Mouse (Mus musculus) intestine, embryonic 15.5 days (tissue): ENCODE measurements around the gene Nos3. TPM values are rescaled to one million over a fixed set of nuclear protein-coding genes. Genes with fewer than 3 reads are reported as not detected.

ENCODE experiments used
- ATAC-seq: fragments of 200-750 bp; cut with Nextera tagmentation; 2 replicates; pipeline ENCODE4 v1.8.0; 2017; ENCODE audit warnings: moderate TSS enrichment, moderate library complexity
- H3K27ac ChIP-seq: fragments of 300-500 bp; sonication (generic); 2 replicates; pipeline ENCODE4 v1.5.1; 2015; ENCODE audit warnings: mild to moderate bottlenecking, inconsistent platforms
- H3K27me3 ChIP-seq: fragments of 300-500 bp; sonication (generic); replicated peaks from 2 replicates; pipeline ENCODE4 v1.6.1; 2015; ENCODE audit warnings: inconsistent platforms
- H3K36me3 ChIP-seq: fragments of 300-500 bp; sonication (generic); 2 replicates; pipeline ENCODE4 v1.6.1; 2015; ENCODE audit warnings: inconsistent platforms
- H3K4me1 ChIP-seq: fragments of 300-500 bp; sonication (generic); replicated peaks from 2 replicates; pipeline ENCODE4 v1.6.1; 2015; ENCODE audit warnings: inconsistent platforms
- H3K4me2 ChIP-seq: fragments of 300-500 bp; sonication (generic); replicated peaks from 2 replicates; pipeline ENCODE4 v1.6.1; 2015; ENCODE audit warnings: mild to moderate bottlenecking, inconsistent platforms
- H3K4me3 ChIP-seq: fragments of 300-500 bp; sonication (generic); replicated peaks from 2 replicates; pipeline ENCODE4 v1.5.1; 2015; ENCODE audit warnings: inconsistent platforms
- H3K9ac ChIP-seq: fragments of 300-500 bp; sonication (generic); 2 replicates; pipeline ENCODE4 v1.6.1; 2015; ENCODE audit warnings: inconsistent platforms
- H3K9me3 ChIP-seq: fragments of 300-500 bp; sonication (generic); 2 replicates; pipeline ENCODE4 v1.6.1; 2016; ENCODE audit warnings: inconsistent platforms
- WGBS: fragments of 180-500 bp; shearing (Covaris S2); methylation state at CpG from one replicate; pipeline ENCODE4 v1.1.7; 2015; 5-methylcytosine and 5-hydroxymethylcytosine counted together
- polyA plus RNA-seq: library from polyadenylated mRNA; unstranded; fragments of >200 nt; fragmentation: Nextera tagmentation; extraction: Ambion mirVana; gene quantifications from 2 replicates; pipeline ENCODE4 v1.2.1, GENCODE M21; 2015

Gene Nos3
- polyA plus RNA-seq, 1 experiment from 2014 or later, result 7.9 TPM

GRCm38 (mm10) chr5:24412063-24412462, 47.5 kb downstream of the Nos3 start:
- Histone ChIP-seq H3K9ac (no peak overlapping the region), H3K4me2 (no peak overlapping the region), H3K27me3 (no peaks in the 10 kb centered on the region), H3K36me3 (peaks cover 8% of the 10 kb centered on the region), H3K4me3 (no peak overlapping the region), H3K4me1 (peaks cover 14% of the 10 kb centered on the region), H3K27ac (no peak overlapping the region), H3K9me3 (no peaks in the 10 kb centered on the region)
- 57% methylated on average over 2 of the region's 2 CpGs for WGBS
- ATAC-seq, result no peak

- WGBS, result 35% methylated on average over 11 of the region's 11 CpGs
- ATAC-seq, result peak; percentile 60
- no peaks in the 10 kb centered on the region for H3K9me3 ChIP-seq
- H3K4me2 ChIP-seq, result 0 out of 2 replicates have a peak within 1 kb of the TSS, but pooled peaks have one; percentile 12
- H3K4me1 ChIP-seq, result peaks cover 14% of the 10 kb centered on the region
- H3K4me3 ChIP-seq, result no peak within 1 kb of the TSS
- H3K27ac ChIP-seq, result no peak within 1 kb of the TSS
- H3K36me3 ChIP-seq, result peaks cover 4% of the 10 kb centered on the region
- no peaks in the 10 kb centered on the region for H3K27me3 ChIP-seq
- H3K9ac ChIP-seq, result no peak within 1 kb of the TSS
Measured at GRCm38 (mm10) chr5:24413042-24413693, 48.6 kb downstream of the Nos3 start, which contains the start of gene Asic3. TSS of gene Asic3 (plus strand) at chr5:24413392.

GRCm38 (mm10) chr5:24413938-24414337, 49.3 kb downstream of the Nos3 start:
- H3K4me1 ChIP-seq, result peaks cover 14% of the 10 kb centered on the region
- ATAC-seq, result no peak
- no peaks in the 10 kb centered on the region for H3K36me3 ChIP-seq
- H3K27me3 ChIP-seq, result no peaks in the 10 kb centered on the region
- no peaks in the 10 kb centered on the region for H3K9me3 ChIP-seq
- H3K9ac ChIP-seq, result no peak overlapping the region
- H3K27ac ChIP-seq, result no peak overlapping the region
- H3K4me2 ChIP-seq, result 0 out of 2 replicates have a peak overlapping the region, but pooled peaks have one; percentile 12
- WGBS, result 84% methylated on average over 13 of the region's 13 CpGs
- H3K4me3 ChIP-seq, result no peak overlapping the region

- Histone ChIP-seq H3K4me2 (peak overlapping the region; percentile 25; the same call in 1 of the 2 replicates), H3K36me3 (no peaks in the 10 kb centered on the region), H3K27ac (no peak overlapping the region), H3K9me3 (no peaks in the 10 kb centered on the region), H3K9ac (no peak overlapping the region), H3K27me3 (no peaks in the 10 kb centered on the region), H3K4me1 (peaks cover 14% of the 10 kb centered on the region), H3K4me3 (no peak overlapping the region)
- peak; percentile 72 for ATAC-seq
- 3% methylated on average over 21 of the region's 21 CpGs for WGBS
Measured at GRCm38 (mm10) chr5:24416222-24416736, 51.7 kb downstream of the Nos3 start.

GRCm38 (mm10) chr5:24417587-24417986, 53.0 kb downstream of the Nos3 start:
- no peak overlapping the region for H3K4me3 ChIP-seq
- no peak for ATAC-seq
- H3K9ac ChIP-seq, result no peak overlapping the region
- no peak overlapping the region for H3K27ac ChIP-seq
- H3K27me3 ChIP-seq, result no peaks in the 10 kb centered on the region
- no peak overlapping the region for H3K4me2 ChIP-seq
- H3K36me3 ChIP-seq, result no peaks in the 10 kb centered on the region
- WGBS, result 87% methylated on average over 10 of the region's 10 CpGs
- H3K9me3 ChIP-seq, result no peaks in the 10 kb centered on the region
- H3K4me1 ChIP-seq, result peaks cover 16% of the 10 kb centered on the region

- 88% methylated on average over 9 of the region's 9 CpGs for WGBS
- H3K9ac ChIP-seq, result no peak overlapping the region
Measured at GRCm38 (mm10) chr5:24420381-24420780, 55.8 kb downstream of the Nos3 start.

GRCm38 (mm10) chr5:24423129-24424003, 58.8 kb downstream of the Nos3 start, which contains the start of the genes Cdk5 and Slc4a2:
TSS of gene Cdk5 (minus strand) at chr5:24423530.
TSS of gene Slc4a2 (plus strand) at chr5:24423837.
- peak within 1 kb of the TSS; percentile 62 for H3K4me3 ChIP-seq
- ATAC-seq, result peak; percentile 91
- peak within 1 kb of the TSS; percentile 90 for H3K27ac ChIP-seq
- 0% methylated on average over 46 of the region's 46 CpGs for WGBS
- H3K27me3 ChIP-seq, result no peaks in the 10 kb centered on the region
- H3K9me3 ChIP-seq, result no peaks in the 10 kb centered on the region
- no peaks in the 10 kb centered on the region for H3K36me3 ChIP-seq
- peak within 1 kb of the TSS; percentile 81 for H3K4me2 ChIP-seq
- peak within 1 kb of the TSS; percentile 66 for H3K9ac ChIP-seq
- peaks cover 33% of the 10 kb centered on the region for H3K4me1 ChIP-seq

More at GRCm38 (mm10) chr5:24420381-24420780, 55.8 kb downstream of the Nos3 start:
- no peak overlapping the region for H3K4me2 ChIP-seq
- peaks cover 22% of the 10 kb centered on the region for H3K4me1 ChIP-seq
- no peaks in the 10 kb centered on the region for H3K27me3 ChIP-seq
- H3K9me3 ChIP-seq, result no peaks in the 10 kb centered on the region
- no peak overlapping the region for H3K4me3 ChIP-seq
- ATAC-seq, result no peak
- H3K36me3 ChIP-seq, result no peaks in the 10 kb centered on the region
- no peak overlapping the region for H3K27ac ChIP-seq

GRCm38 (mm10) chr5:24424004-24424781, 59.6 kb downstream of the Nos3 start:
- Histone ChIP-seq H3K9ac (peak overlapping the region; percentile 57), H3K4me2 (peak overlapping the region; percentile 81), H3K27ac (peak overlapping the region; percentile 90), H3K27me3 (no peaks in the 10 kb centered on the region), H3K4me1 (peaks cover 38% of the 10 kb centered on the region), H3K36me3 (0 out of 2 replicates have a peak, but pooled peaks cover under 1% of the 10 kb centered on the region), H3K4me3 (peak overlapping the region; percentile 62), H3K9me3 (no peaks in the 10 kb centered on the region)
- no peak for ATAC-seq
- WGBS, result 10% methylated on average over 21 of the region's 21 CpGs

- peak overlapping the region; percentile 81 for H3K4me2 ChIP-seq
- H3K4me1 ChIP-seq, result peaks cover 38% of the 10 kb centered on the region
- H3K4me3 ChIP-seq, result peak overlapping the region; percentile 62
- peaks cover 8% of the 10 kb centered on the region for H3K36me3 ChIP-seq
- H3K9ac ChIP-seq, result peak overlapping the region; percentile 57
- H3K27ac ChIP-seq, result peak overlapping the region; percentile 90
- H3K9me3 ChIP-seq, result no peaks in the 10 kb centered on the region
- ATAC-seq, result peak; percentile 43
- WGBS, result under 1% methylated on average over 60 of the region's 60 CpGs
- H3K27me3 ChIP-seq, result no peaks in the 10 kb centered on the region
Measured at GRCm38 (mm10) chr5:24424861-24425411, 60.3 kb downstream of the Nos3 start.

GRCm38 (mm10) chr5:24425421-24426036, 60.9 kb downstream of the Nos3 start:
- H3K27ac ChIP-seq, result peak overlapping the region; percentile 90
- no peaks in the 10 kb centered on the region for H3K27me3 ChIP-seq
- peaks cover 38% of the 10 kb centered on the region for H3K4me1 ChIP-seq
- ATAC-seq, result 0 out of 2 replicates have a peak, but pooled peaks have one; percentile 2
- H3K4me2 ChIP-seq, result peak overlapping the region; percentile 81
- H3K9me3 ChIP-seq, result no peaks in the 10 kb centered on the region
- H3K4me3 ChIP-seq, result peak overlapping the region; percentile 62
- H3K9ac ChIP-seq, result peak overlapping the region; percentile 57
- peaks cover 13% of the 10 kb centered on the region for H3K36me3 ChIP-seq
- WGBS, result under 1% methylated on average over 29 of the region's 30 CpGs

- peak overlapping the region; percentile 90 for H3K27ac ChIP-seq
- H3K27me3 ChIP-seq, result no peaks in the 10 kb centered on the region
- no peak for ATAC-seq
- peak overlapping the region; percentile 57 for H3K9ac ChIP-seq
- no peaks in the 10 kb centered on the region for H3K9me3 ChIP-seq
- H3K36me3 ChIP-seq, result peaks cover 18% of the 10 kb centered on the region
- peak overlapping the region; percentile 62 for H3K4me3 ChIP-seq
- WGBS, result 1% methylated on average over 10 of the region's 10 CpGs
- H3K4me1 ChIP-seq, result peaks cover 38% of the 10 kb centered on the region
- peak overlapping the region; percentile 81 for H3K4me2 ChIP-seq
Measured at GRCm38 (mm10) chr5:24426037-24426432, 61.4 kb downstream of the Nos3 start.
